Mouse (Mus musculus) CD4-positive, CD25-positive, alpha-beta regulatory T cell, adult 2 months (primary cell): ENCODE data around the gene Gng13.

Experiments used
- DNase-seq: peaks from one replicate; pipeline ENCODE4 v3.0.0-alpha.2; 2012; ENCODE audit warnings: low read depth, low spot score

Gng13 gene

GRCm38 (mm10) chr17:25716711-25717637 lies at the start of gene Gng13:
Gene Gng13 (plus strand): TSS chr17:25717171.
- no peak for DNase-seq

GRCm38 (mm10) chr17:25668481-25669055 lies 48.4 kb upstream of the Gng13 start:
- DNase-seq: no peak

- no peak for DNase-seq
These were observed 44.0 kb upstream of the Gng13 start for GRCm38 (mm10) chr17:25672982-25673381.

GRCm38 (mm10) chr17:25677969-25678368 lies 39.0 kb upstream of the Gng13 start:
- no peak for DNase-seq

- no peak for DNase-seq
These were observed 37.2 kb upstream of the Gng13 start for GRCm38 (mm10) chr17:25679818-25680217.

- no peak for DNase-seq
These were observed 35.3 kb upstream of the Gng13 start for GRCm38 (mm10) chr17:25681636-25682035.

- no peak for DNase-seq
These were observed 30.6 kb upstream of the Gng13 start for GRCm38 (mm10) chr17:25686323-25686722.

GRCm38 (mm10) chr17:25688922-25689321 lies 28.0 kb upstream of the Gng13 start:
- no peak for DNase-seq

- no peak for DNase-seq
These were observed 20.7 kb upstream of the Gng13 start for GRCm38 (mm10) chr17:25696263-25696662.

GRCm38 (mm10) chr17:25698446-25698845 lies 18.5 kb upstream of the Gng13 start:
- peak; percentile 82 for DNase-seq

- no peak for DNase-seq
These were observed 16.0 kb upstream of the Gng13 start for GRCm38 (mm10) chr17:25700863-25701496.

- DNase-seq: no peak
These were observed 7.0 kb upstream of the Gng13 start for GRCm38 (mm10) chr17:25709994-25710393.

GRCm38 (mm10) chr17:25711136-25711535 lies 5.8 kb upstream of the Gng13 start:
- DNase-seq: no peak

GRCm38 (mm10) chr17:25715627-25716026 lies 1.3 kb upstream of the Gng13 start:
- no peak for DNase-seq

- no peak for DNase-seq
These were observed 841 bp upstream of the Gng13 start for GRCm38 (mm10) chr17:25716130-25716529.

- no peak for DNase-seq
These were observed 720 bp downstream of the Gng13 start for GRCm38 (mm10) chr17:25717691-25718090.

GRCm38 (mm10) chr17:25721476-25721875 lies 4.5 kb downstream of the Gng13 start:
- no peak for DNase-seq

- no peak for DNase-seq
These were observed 6.5 kb downstream of the Gng13 start for GRCm38 (mm10) chr17:25723470-25723869.

- no peak for DNase-seq
These were observed 6.9 kb downstream of the Gng13 start for GRCm38 (mm10) chr17:25723919-25724318.

- DNase-seq: no peak
These were observed 8.3 kb downstream of the Gng13 start for GRCm38 (mm10) chr17:25725264-25725663.

- peak; percentile 98 for DNase-seq
These were observed 10.5 kb downstream of the Gng13 start, which contains the start of the genes Chtf18 and Rpusd1 for GRCm38 (mm10) chr17:25727265-25728008. Gene Chtf18 (minus strand): TSS chr17:25727419. Gene Rpusd1 (plus strand): TSS chr17:25727670.

GRCm38 (mm10) chr17:25728009-25728270 lies 11.0 kb downstream of the Gng13 start:
- DNase-seq: no peak
